Comparison of ENCODE assay signal across 29 mouse cellular contexts in the genomic region with DNA sequence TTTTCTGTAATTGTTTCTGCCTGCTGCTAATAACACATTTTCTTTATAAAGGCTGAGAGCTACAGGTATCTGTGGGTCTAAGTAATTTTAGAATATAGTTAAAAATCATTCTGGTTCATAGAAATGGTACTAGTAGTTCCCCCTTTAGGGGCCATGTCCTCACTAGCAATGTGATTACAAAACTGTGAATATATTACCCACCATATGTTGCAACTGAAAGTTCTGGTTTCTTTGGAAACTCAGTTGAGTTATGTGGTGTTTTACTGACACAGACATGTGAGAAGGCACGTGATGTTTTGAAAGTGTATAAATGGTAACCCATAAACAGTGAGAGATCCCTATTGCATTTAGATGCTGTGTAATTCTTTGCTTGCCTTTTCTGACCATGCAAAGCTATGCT.
DNase-seq lines count a peak whose midpoint lies in the region; ATAC-seq and TF ChIP-seq lines count a peak whose summit lies in the region.
"Had no signal": no experiment of that assay in that cellular context is flagged by ENCODE, and none has a peak within 500 bp of the region (broad histone marks: within the 10 kb centered on the region; RNA-seq: fewer than 3 reads in every experiment).

No protein-coding gene starts in this region.

- H3K4me2 ChIP-seq in liver, postnatal 0 days (ENCODE audit: low read depth, low read length): no peak overlapping the region
- H3K4me2 ChIP-seq: embryonic facial prominence, embryonic 13.5 days; embryonic facial prominence, embryonic 15.5 days; forebrain, embryonic 12.5 days had no signal

- no peak for TF ChIP-seq CTCF in liver, postnatal 0 days (IDR thresholded peaks at IDR 0.05; ENCODE audit: low read depth)

- DNase-seq in liver, postnatal 0 days: no peak
- DNase-seq in liver: no peak
- DNase-seq in lung, postnatal 25 days (ENCODE audit: low spot score): peak; percentile 3
- no peak for DNase-seq in lung, postnatal 4 days
- peak; percentile 16 for DNase-seq in forelimb bud, embryonic 11.5 days (ENCODE audit: low read depth, low spot score)
- no peak for DNase-seq in spleen, postnatal 36 days (ENCODE audit: low spot score in 2 of 2)
- DNase-seq in left cerebral cortex, adult 9 months (ENCODE audit: low spot score in 2 of 2): no peak
- DNase-seq: adrenal gland, adult 8-10 months; adrenal gland, postnatal 14 days; adrenal gland, postnatal 36 days; B cell, adult 2 months; cerebellum, adult 11-12 months; cerebellum, adult 8-10 months; cerebellum, adult 9-11 months; cerebellum, postnatal 14 days; cerebellum, postnatal 36 days; embryo, embryonic 11 days had no signal

- 0 out of 2 replicates have a peak, but pooled peaks have one; percentile 17 for ATAC-seq in liver, postnatal 0 days
- peak; percentile 51; the same call in 1 of the 2 replicates for ATAC-seq in megakaryocyte, adult 5-6 weeks (ENCODE audit: poor library complexity, severe bottlenecking)
- ATAC-seq: activated CD4-positive, CD25-positive, alpha-beta regulatory T cell, adult 4 months; CD4-positive, CD25-positive, alpha-beta regulatory T cell, adult 4 months; forebrain, embryonic 14.5 days; Patski had no signal

- no peak for TF ChIP-seq EP300 in liver, postnatal 0 days (IDR thresholded peaks at IDR 0.05; ENCODE audit: low read depth)

- no peak overlapping the region for H3K9ac ChIP-seq in liver, postnatal 0 days (replicated peaks)
- H3K9ac ChIP-seq: embryonic facial prominence, embryonic 13.5 days; embryonic facial prominence, embryonic 15.5 days; forebrain, embryonic 12.5 days had no signal

- H3K9me3 ChIP-seq in liver, postnatal 0 days (ENCODE audit: low read length): no peaks in the 10 kb centered on the region; the same call in 1 of the 2 replicates
- H3K9me3 ChIP-seq: embryonic facial prominence, embryonic 13.5 days; embryonic facial prominence, embryonic 15.5 days; forebrain, embryonic 10.5 days; forebrain, embryonic 12.5 days; G1E had no signal

- H3K27me3 ChIP-seq in liver, postnatal 0 days (ENCODE audit: insufficient read depth, low read length): no peaks in the 10 kb centered on the region
- H3K27me3 ChIP-seq: CH12.LX; embryonic facial prominence, embryonic 13.5 days; embryonic facial prominence, embryonic 15.5 days; forebrain, embryonic 12.5 days; Patski had no signal

- no peak overlapping the region for H3K4me3 ChIP-seq in liver, postnatal 0 days (ENCODE audit: low read depth, low read length)
- H3K4me3 ChIP-seq: embryonic facial prominence, embryonic 13.5 days; embryonic facial prominence, embryonic 15.5 days; erythroblast, embryonic 14.5 days; forebrain, embryonic 10.5 days; forebrain, embryonic 12.5 days had no signal

- H3K4me1 ChIP-seq in liver, postnatal 0 days (ENCODE audit: insufficient read depth): no peaks in the 10 kb centered on the region
- H3K4me1 ChIP-seq: embryonic facial prominence, embryonic 13.5 days; embryonic facial prominence, embryonic 15.5 days; forebrain, embryonic 10.5 days; forebrain, embryonic 12.5 days had no signal

- WGBS in liver, postnatal 0 days (ENCODE audit: insufficient replicate concordance): 39% methylated on average over 1 of the region's 1 CpGs

- no peaks in the 10 kb centered on the region for H3K36me3 ChIP-seq in liver, postnatal 0 days (replicated peaks; ENCODE audit: insufficient read depth, low read length)
- H3K36me3 ChIP-seq: embryonic facial prominence, embryonic 13.5 days; embryonic facial prominence, embryonic 15.5 days; forebrain, embryonic 10.5 days; forebrain, embryonic 12.5 days; G1E had no signal

- no peak overlapping the region for H3K27ac ChIP-seq in liver, postnatal 0 days (ENCODE audit: low read depth)
- H3K27ac ChIP-seq: embryonic facial prominence, embryonic 13.5 days; embryonic facial prominence, embryonic 15.5 days; forebrain, embryonic 10.5 days; forebrain, embryonic 12.5 days had no signal

Comparison
In these comparisons a context has a peak if more than half of its experiments do, and no peak if none do; other contexts are left out.
1. DNase-seq: peak in lung, postnatal 25 days (single experiment) and forelimb bud, embryonic 11.5 days (single experiment); none in liver, postnatal 0 days (single experiment), liver (single experiment), lung, postnatal 4 days (0 of 2), spleen, postnatal 36 days (0 of 2) and left cerebral cortex, adult 9 months (0 of 2).